Mouse (Mus musculus): ENCODE measurements around the gene Lingo4. TPM values are rescaled to one million over a fixed set of nuclear protein-coding genes. Genes with fewer than 3 reads are reported as not detected.

Lingo4 gene
- total and polyA plus RNA-seq, 3 experiments = not detected

DNA sequence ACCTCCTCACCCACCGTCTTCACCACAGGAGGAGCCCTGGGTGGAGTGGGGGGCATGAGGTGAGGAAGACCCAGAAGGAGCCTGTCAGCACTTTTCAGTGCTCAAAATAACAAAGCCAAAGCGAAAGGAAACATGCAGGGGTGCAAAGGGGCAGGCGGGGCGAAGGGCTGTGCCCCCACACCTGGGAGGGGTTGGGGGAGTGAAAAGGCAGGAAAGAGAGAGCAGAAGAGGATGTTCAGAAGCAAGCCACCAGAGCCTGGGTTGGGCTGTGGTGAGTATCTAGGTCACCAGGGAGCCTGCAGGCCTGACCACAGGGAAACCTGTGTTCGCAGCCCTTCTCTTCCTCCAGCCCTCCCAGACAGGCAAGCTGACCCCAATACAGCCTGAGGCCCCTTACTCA, 10.3 kb upstream of the Lingo4 start (continued):
- TF ChIP-seq RAD21 (IDR thresholded peaks at IDR 0.05; ENCODE audit: low read depth, low read length) (no peak), MAX (IDR thresholded peaks at IDR 0.05; ENCODE audit: low read length) (no peak)

DNA sequence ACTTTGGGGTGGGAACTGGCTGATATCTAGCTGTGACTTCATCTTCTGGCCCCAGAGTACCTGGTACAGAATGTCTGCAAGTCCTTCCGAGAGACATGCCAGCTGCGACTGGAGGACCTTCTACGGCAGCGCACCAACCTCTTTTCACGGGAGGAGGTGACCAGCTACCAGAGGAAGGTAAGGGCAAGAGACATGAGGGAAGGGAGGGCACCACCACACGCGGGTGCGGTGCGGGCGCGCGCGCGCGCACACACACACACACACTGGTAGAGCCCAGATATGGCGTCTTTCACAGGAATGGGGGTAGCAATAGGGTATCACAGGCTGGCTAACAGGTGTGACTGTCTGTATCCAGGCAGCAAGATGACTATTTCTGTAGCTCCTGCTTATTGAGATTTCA, 8.9 kb upstream of the Lingo4 start:
- TF ChIP-seq EP300 (IDR thresholded peaks at IDR 0.05; ENCODE audit: low read length) (no peak), RAD21 (IDR thresholded peaks at IDR 0.05; ENCODE audit: low read depth, low read length) (no peak), ZC3H11A (IDR thresholded peaks at IDR 0.05; ENCODE audit: low read depth, low read length) (no peak), POLR2A (IDR thresholded peaks at IDR 0.05; ENCODE audit: low read depth, low read length) (no peak), GABPA (IDR thresholded peaks at IDR 0.05; ENCODE audit: insufficient replicate concordance, low read depth, low read length) (no peak), MXI1 (IDR thresholded peaks at IDR 0.05; ENCODE audit: low read depth, low read length) (no peak), ETS1 (conservative IDR thresholded peaks at IDR 0.05; ENCODE audit: low read depth, low read length) (no peak), TBP (conservative IDR thresholded peaks at IDR 0.05; ENCODE audit: low read depth, low read length) (no peak), CHD2 (IDR thresholded peaks at IDR 0.05; ENCODE audit: low read length) (no peak), ELF1 (IDR thresholded peaks at IDR 0.05; ENCODE audit: low read depth, low read length) (no peak), IRF4 (IDR thresholded peaks at IDR 0.05; ENCODE audit: low read depth, low read length) (no peak)
- Histone ChIP-seq H3K27me3 (replicated peaks) (no peaks in the 10 kb centered on the region), H3K79me2 (replicated peaks; ENCODE audit: control insufficient read depth, extremely low read depth, insufficient read depth, poor library complexity, severe bottlenecking) (no peaks in the 10 kb centered on the region), H3K4me2 (ENCODE audit: insufficient read depth, low read depth, poor library complexity, severe bottlenecking) (no peak overlapping the region), H3K36me3 (replicated peaks in 1 of 2; ENCODE audit: control insufficient read depth in 1 of 2, insufficient read depth in 1 of 2, low read length in 1 of 2) (peaks cover 0 to 2% of the 10 kb centered on the region in 2 experiments), H3K27ac (ENCODE audit: insufficient read depth, low read depth) (no peak overlapping the region), H3K9me3 (replicated peaks; ENCODE audit: low read length) (no peaks in the 10 kb centered on the region), H3K9ac (ENCODE audit: insufficient read depth, low read depth) (no peak overlapping the region), H3K4me1 (ENCODE audit: control insufficient read depth in 1 of 2, insufficient read depth in 2 of 2) (peaks cover 6 to 55% of the 10 kb centered on the region in 2 experiments), H3K4me3 (replicated peaks in 1 of 3; ENCODE audit: low read depth in 2 of 3, low read length in 2 of 3, poor library complexity in 1 of 3) (no peak overlapping the region)
- DNase-seq (ENCODE audit: extremely low read depth) = no peak
- in situ Hi-C loops (cut with MboI; ENCODE audit: low pct_ligation_motif_present, low pct_unique_long_range_greater_than_20kb, low sequenced_read_pairs) = no loop called here
- dilution Hi-C loops (cut with MboI; ENCODE audit: extremely low pct_ligation_motif_present, extremely low pct_unique_long_range_greater_than_20kb, low sequenced_read_pairs) = no loop called here

DNA sequence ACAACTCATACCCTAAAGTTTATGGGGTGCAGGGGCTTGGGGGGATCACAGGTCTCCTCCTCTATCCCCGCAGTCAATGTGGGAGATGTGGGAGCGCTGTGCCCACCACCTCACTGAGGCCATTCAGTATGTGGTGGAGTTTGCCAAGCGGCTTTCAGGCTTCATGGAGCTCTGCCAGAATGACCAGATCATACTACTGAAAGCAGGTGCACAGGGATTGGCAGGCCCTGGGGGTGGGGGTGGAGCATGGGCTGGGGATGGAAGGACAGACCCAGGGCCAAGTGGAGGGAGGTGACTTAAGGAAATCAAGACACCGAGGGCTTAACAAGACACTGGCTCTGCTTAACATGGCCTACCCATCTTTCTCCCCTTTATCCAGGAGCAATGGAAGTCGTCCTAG, 7.3 kb upstream of the Lingo4 start:
- H3K9ac ChIP-seq (ENCODE audit: insufficient read depth, low read depth) = no peak overlapping the region
- dilution Hi-C loops (cut with MboI; ENCODE audit: extremely low pct_ligation_motif_present, extremely low pct_unique_long_range_greater_than_20kb, low sequenced_read_pairs) (no loop called here), in situ Hi-C loops (cut with MboI; ENCODE audit: low pct_ligation_motif_present, low pct_unique_long_range_greater_than_20kb, low sequenced_read_pairs) (no loop called here)
- no peak overlapping the region for H3K4me2 ChIP-seq (ENCODE audit: insufficient read depth, low read depth, poor library complexity, severe bottlenecking)
- H3K9me3 ChIP-seq (replicated peaks; ENCODE audit: low read length) = no peaks in the 10 kb centered on the region
- H3K4me1 ChIP-seq (ENCODE audit: control insufficient read depth in 1 of 2, insufficient read depth in 2 of 2) = peaks cover 6 to 39% of the 10 kb centered on the region in 2 experiments
- H3K36me3 ChIP-seq (replicated peaks in 1 of 2; ENCODE audit: control insufficient read depth in 1 of 2, insufficient read depth in 1 of 2, low read length in 1 of 2) = peaks cover 0 to 2% of the 10 kb centered on the region in 2 experiments
- no peaks in the 10 kb centered on the region for H3K27me3 ChIP-seq (replicated peaks)
- no peak for DNase-seq (ENCODE audit: extremely low read depth)
- H3K79me2 ChIP-seq (replicated peaks; ENCODE audit: control insufficient read depth, extremely low read depth, insufficient read depth, poor library complexity, severe bottlenecking) = no peaks in the 10 kb centered on the region
- H3K4me3 ChIP-seq (replicated peaks in 1 of 3; ENCODE audit: low read depth in 2 of 3, low read length in 2 of 3, poor library complexity in 1 of 3) = no peak overlapping the region
- TF ChIP-seq ZMIZ1 (IDR thresholded peaks at IDR 0.05; ENCODE audit: low read depth, low read length) (no peak), RAD21 (IDR thresholded peaks at IDR 0.05; ENCODE audit: low read depth, low read length) (no peak), MAFK (IDR thresholded peaks at IDR 0.05; ENCODE audit: insufficient replicate concordance, low read length) (no peak)
- H3K27ac ChIP-seq (ENCODE audit: insufficient read depth, low read depth) = no peak overlapping the region
